Mouse (Mus musculus) gastrocnemius, postnatal 14 days (tissue): ENCODE measurements around the gene Smim11. TPM values are rescaled to one million over a fixed set of nuclear protein-coding genes. Genes with fewer than 3 reads are reported as not detected.

ENCODE experiments used
- DNase-seq: peaks from one replicate; pipeline ENCODE4 v3.0.0; 2021; ENCODE audit warnings: mixed read lengths
- intact Hi-C: fragments of 180-260 bp; cut with DNase I; formaldehyde crosslinking; loops from one replicate; pipeline ENCODE4 v1.15.1; 2025; ENCODE audit warnings: low total_unique reads
- total RNA-seq, 2 experiments: library from RNA; stranded (reverse); gene quantifications; 2 replicates each; pipeline ENCODE4 v1.2.3; 2021

The Smim11 gene
- total RNA-seq, 2 experiments from 2014 or later = 52.0 to 65.5 TPM

DNA sequence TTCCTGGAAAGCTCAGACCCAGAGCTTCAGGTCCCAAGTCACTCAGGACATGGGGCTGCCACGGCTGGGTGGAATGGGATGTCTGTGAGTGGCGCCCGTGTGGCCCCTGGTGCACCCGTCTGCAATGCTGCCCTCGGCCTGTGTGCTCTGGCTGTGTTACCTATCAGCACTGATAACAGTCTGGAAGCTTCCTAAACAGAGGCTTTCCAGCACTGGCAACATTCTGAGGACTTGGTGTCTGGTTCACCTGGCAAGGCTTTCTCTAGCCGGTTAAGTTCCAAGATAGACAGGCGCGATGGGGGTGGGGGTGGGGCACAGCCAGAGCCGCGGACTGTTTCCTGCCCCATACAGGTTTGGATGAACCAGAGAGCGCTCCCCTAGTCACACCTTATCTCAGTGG, 54.9 kb downstream of the Smim11 start:
- intact Hi-C loops = no loop called here
- DNase-seq = no peak

DNA sequence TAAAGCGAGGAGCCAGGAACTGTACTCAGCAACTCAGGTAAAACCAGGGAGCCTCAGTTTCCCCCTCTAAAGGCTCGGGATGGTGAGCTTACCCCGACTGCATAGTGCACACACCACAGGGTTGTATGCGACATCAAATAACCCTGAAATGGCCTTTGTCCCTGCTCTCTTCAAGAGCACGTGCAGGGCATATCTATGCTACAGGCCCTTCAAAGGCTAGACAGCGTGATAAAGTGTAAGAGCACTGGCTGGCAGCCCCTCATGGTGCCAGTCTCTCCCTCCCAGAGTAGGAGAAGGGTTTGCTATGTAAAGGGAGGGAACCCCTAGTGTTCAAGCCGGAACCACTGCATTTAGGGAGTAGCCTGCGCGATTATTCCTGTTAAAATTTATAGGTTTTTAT, 55.9 kb downstream of the Smim11 start:
- intact Hi-C loops = no loop called here
- DNase-seq = no peak

DNA sequence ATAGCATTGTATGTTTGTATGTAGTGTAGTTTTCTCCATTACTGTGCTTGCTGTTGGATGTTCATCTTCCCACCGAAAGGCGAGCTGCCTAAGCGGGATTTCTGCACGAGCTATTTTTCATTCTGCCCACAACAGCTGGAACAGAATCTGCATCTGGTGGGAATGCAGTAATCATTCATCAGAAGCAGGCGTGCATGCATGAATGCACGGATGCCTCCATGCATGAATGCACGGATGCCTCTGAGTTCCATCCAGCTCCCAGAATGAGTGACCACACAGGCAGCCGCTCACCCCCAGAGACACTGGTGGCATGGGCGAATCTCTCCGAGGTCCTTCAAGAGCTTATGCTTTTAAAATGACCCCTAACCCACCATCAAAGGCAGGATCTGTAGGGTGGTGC, 56.5 kb downstream of the Smim11 start:
- no peak for DNase-seq
- intact Hi-C loops = no loop called here

DNA sequence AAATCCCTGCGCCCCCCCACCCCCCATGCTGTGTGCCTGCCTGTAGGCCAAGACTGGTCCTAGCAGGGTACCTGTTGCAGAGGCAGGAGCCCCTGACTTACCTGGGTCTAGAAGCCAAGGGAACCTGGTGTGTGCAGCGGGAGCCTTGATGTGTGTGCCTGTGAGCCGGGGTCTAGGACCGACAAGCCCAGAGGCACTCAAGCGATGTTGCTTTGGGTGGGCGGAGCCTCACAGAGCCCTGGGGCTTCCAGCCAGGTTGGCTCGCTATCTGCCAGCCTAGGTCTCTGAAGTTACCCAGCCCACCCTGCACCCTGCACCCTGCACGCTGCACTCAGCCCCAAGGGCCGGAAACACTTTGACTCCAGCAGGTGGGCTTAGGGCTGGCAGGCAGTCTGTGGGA, 57.6 kb downstream of the Smim11 start:
- DNase-seq = no peak
- intact Hi-C loops = no loop called here

DNA sequence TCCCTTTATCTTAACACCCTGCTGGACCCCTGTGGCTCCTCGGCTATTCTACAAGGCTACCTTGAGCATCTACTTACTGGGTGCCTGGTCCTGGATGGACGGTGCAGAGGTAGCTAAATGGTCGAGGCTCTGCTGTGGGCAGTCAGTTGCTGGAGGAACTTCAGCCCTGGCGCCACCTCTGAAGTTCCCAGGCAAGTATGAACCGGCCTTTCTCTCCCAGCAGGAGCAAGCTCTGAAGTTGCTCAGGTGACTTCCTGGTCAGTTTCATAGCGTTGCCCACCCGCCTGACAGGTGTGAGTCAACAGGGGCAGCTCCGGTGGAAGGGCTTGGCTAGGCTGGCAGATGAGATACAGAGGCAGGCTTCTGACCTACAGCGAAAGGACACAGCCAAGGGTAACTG, 58.1 kb downstream of the Smim11 start, which contains the start of gene Kcne1:
TSS of gene Kcne1 (minus strand) at position 240 of the 400 bp plus-strand sequence.
- intact Hi-C loops = no loop called here
- DNase-seq = no peak

DNA sequence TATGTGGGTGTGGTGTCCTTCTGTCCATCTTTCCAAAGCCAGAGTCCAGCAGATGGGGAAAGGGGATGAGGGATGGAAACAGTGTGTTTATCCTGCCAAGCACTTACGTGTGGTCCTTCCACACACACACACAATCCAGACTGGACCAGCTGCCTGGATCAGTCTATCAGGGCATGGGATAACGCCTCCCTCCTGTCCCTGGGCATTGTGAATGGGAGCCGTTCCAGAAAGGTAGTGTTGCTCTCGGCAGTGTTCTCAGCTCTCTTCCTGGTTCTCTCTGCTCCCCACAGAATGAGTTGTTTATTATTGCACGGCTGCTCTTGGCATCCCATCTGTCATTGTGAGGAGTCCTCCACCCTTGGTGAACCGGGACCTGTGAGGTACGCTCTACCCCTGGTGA, 59.6 kb downstream of the Smim11 start:
- no peak for DNase-seq
- intact Hi-C loops = no loop called here

Other genes with a start within 250 kb of the Smim11 start
- 10 to 100 TPM; 16.9 to 18.7 TPM for gene Mrps6, start 243.0 kb upstream of the Smim11 start, total RNA-seq
- not detected for gene Gm49711, start 243.0 kb upstream of the Smim11 start, total RNA-seq
- 1 to 10 TPM; 3.3 TPM for gene Slc5a3, start 243.0 kb upstream of the Smim11 start, total RNA-seq
- not detected for gene Kcne2, start 8.9 kb upstream of the Smim11 start, total RNA-seq
- gene Fam243, start 20.2 kb downstream of the Smim11 start, total RNA-seq = not detected
- not detected for gene Kcne1, start 58.2 kb downstream of the Smim11 start, total RNA-seq
- gene Rcan1, start 169.6 kb downstream of the Smim11 start, total RNA-seq = 10 to 100 TPM; 42.3 to 60.5 TPM
- under 1 TPM in 1 of 2 experiments, not detected in 1; 0.08 TPM for gene Clic6, start 184.4 kb downstream of the Smim11 start, total RNA-seq